Mouse (Mus musculus): Measurements from ENCODE around the gene Pot1b. TPM values are rescaled to one million over a fixed set of nuclear protein-coding genes. Genes with fewer than 3 reads are reported as not detected.
A peak's percentile ranks its signal among the peaks of the same experiment; 100 is the strongest.

Pot1b gene
- polyA plus RNA-seq (2015; fragmentation: Nextera tagmentation; extraction: Ambion mirVana): 8.6 and 9.0 TPM in 2 replicates

DNA sequence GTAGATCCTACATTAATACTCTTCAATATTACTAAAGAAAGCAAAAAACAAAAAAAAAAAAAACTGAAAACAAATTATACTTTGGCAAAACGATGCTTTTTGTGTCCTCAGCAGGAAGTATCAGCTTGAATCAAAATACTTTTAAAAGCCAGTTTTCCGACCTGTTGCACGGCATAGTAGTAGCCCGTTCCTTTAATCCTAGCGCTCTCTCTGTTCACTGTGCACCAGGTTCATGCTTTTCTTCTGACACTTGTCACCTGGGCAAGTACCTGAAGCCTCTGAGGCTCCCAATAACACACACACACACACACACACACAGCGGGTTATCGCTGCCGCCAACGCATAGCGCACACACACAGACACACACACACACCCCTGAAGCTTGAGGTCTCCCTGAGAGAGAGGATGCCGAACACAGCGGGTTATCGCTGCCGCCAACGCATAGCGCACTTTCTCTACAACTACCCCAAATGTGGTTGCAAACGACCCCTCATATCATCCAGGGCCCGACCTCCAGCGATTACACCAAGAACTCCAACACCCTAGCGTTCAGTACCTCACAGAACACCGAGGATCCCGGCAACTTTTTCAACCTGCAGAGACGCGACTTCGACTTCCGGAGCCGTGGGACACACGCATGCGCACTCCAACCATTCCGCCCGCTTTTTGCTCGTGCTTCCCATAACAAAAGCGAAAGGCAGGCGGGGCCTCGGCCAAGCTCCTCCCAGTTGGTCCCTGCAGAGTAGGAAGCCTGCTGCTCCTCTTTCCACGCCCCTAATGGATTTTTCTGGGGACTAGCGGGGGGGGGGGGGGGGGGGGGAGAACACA lies at the start of gene Pot1b:
Pot1b (minus strand) TSS at position 645 of the 828 bp plus-strand sequence.
- WGBS: 0% methylated on average over 36 of the region's 37 CpGs
- Histone ChIP-seq H3K36me3 (no peaks in the 10 kb centered on the region), H3K4me3 (replicated peaks) (peak within 1 kb of the TSS; percentile 86), H3K9me3 (no peaks in the 10 kb centered on the region), H3K4me1 (no peaks in the 10 kb centered on the region), H3K27me3 (replicated peaks) (no peaks in the 10 kb centered on the region), H3K9ac (peak within 1 kb of the TSS; percentile 39; the same call in 1 of the 2 replicates), H3K4me2 (peak within 1 kb of the TSS; percentile 63), H3K27ac (peak within 1 kb of the TSS; percentile 57)
- ATAC-seq (ENCODE audit: insufficient read depth, low FRiP score, low read depth): peak; percentile 98

DNA sequence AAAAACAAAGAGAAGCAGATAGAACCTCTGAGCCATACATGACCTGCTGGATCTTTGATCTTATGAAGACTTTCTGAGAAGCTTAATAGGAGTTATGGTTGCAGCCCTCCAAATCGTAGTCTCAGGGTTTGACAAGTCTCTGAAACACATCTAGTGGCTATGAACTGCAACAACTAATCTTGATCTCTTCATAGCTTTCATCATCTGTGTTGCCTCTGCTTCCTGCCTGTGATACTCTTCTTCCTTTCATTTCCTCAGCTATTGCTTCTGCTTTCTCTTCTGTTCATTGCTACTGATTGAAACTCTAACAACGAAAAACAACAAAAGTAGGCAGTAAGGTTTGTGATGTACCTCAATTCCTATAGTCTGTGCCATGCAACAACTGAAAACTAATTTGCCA lies 38.7 kb upstream of the Pot1b start:
- no peak overlapping the region for H3K9ac ChIP-seq
- no peaks in the 10 kb centered on the region for H3K4me1 ChIP-seq
- WGBS: 72% methylated on average over 2 of the region's 2 CpGs
- H3K36me3 ChIP-seq: no peaks in the 10 kb centered on the region
- H3K27me3 ChIP-seq (replicated peaks): no peaks in the 10 kb centered on the region
- H3K27ac ChIP-seq: no peak overlapping the region
- no peak for ATAC-seq (ENCODE audit: insufficient read depth, low FRiP score, low read depth)
- H3K4me2 ChIP-seq: no peak overlapping the region
- H3K9me3 ChIP-seq: no peaks in the 10 kb centered on the region
- H3K4me3 ChIP-seq (replicated peaks): no peak overlapping the region

DNA sequence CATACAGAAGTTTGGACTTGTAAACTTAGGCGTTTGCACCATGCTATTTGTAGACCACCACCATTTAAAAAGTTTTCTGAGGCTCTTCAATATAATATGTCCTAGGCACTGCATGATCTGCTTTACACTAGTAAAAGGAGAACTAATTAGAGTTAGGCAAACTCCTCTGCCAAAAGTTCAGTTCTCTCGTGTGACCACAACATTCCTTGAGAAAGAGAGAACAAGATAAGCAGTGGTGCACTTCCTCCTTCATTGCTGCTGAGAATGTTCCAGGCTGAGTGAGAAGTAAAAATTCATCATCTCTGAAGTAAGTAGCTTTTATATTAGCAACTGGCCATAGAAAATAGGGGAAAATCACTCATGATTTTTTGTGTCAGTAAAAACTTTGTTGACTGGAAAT lies 37.4 kb upstream of the Pot1b start, which contains the start of gene Adgre4:
Adgre4 (plus strand) TSS at position 199 of the 400 bp plus-strand sequence.
- no peak for ATAC-seq (ENCODE audit: insufficient read depth, low FRiP score, low read depth)
- Histone ChIP-seq H3K4me1 (no peaks in the 10 kb centered on the region), H3K9me3 (no peaks in the 10 kb centered on the region), H3K36me3 (no peaks in the 10 kb centered on the region), H3K27me3 (replicated peaks) (no peaks in the 10 kb centered on the region), H3K4me3 (replicated peaks) (no peak within 1 kb of the TSS), H3K4me2 (no peak within 1 kb of the TSS), H3K9ac (no peak within 1 kb of the TSS), H3K27ac (no peak within 1 kb of the TSS)
- WGBS: 54% methylated on average over 2 of the region's 2 CpGs

DNA sequence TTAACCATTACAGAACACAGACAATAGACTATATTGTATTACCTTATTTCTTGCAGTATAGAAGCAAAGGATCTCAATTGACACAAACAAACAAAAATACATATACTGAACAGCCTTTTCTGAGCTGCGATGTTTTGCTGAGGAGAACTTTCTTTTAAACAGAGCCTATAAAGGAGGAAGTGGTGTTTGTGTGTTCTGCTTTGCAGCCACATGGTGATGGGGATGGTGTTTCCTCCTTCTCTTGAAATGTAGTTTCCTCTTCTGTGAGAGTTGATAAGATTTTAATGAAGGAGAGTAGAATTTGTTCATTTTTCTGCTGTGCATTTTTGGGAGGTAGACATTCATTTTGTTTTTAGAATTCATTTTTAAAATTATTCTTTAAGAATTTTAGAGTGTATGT lies 24.2 kb upstream of the Pot1b start:
- H3K36me3 ChIP-seq: no peaks in the 10 kb centered on the region
- WGBS: 80% methylated on average over 1 of the region's 1 CpGs
- no peaks in the 10 kb centered on the region for H3K4me1 ChIP-seq
- H3K9ac ChIP-seq: no peak overlapping the region
- no peak overlapping the region for H3K4me2 ChIP-seq
- ATAC-seq (ENCODE audit: insufficient read depth, low FRiP score, low read depth): no peak
- no peak overlapping the region for H3K4me3 ChIP-seq (replicated peaks)
- H3K27ac ChIP-seq: no peak overlapping the region
- no peaks in the 10 kb centered on the region for H3K9me3 ChIP-seq
- H3K27me3 ChIP-seq (replicated peaks): no peaks in the 10 kb centered on the region

DNA sequence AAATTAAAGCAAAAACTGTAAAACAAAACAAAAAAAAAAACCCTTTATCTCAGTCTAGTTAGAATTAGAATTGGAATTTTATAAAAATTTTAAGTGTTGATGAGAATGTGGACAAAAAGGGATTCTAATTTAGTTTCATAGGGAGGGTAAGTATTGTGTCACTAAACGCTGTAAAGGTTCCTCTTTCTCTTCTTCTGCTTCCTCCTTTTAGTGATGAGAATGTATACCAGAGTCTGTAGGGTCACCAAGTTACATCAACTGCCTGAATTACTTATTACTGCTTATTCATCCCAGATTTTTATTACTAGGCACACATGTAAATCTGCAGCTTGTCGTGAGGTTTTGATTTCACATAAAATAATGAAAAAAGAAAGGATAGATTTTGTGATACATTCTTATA lies 13.8 kb upstream of the Pot1b start:
- no peak overlapping the region for H3K9ac ChIP-seq
- no peak overlapping the region for H3K4me2 ChIP-seq
- ATAC-seq (ENCODE audit: insufficient read depth, low FRiP score, low read depth): no peak
- no peaks in the 10 kb centered on the region for H3K27me3 ChIP-seq (replicated peaks)
- H3K27ac ChIP-seq: no peak overlapping the region
- H3K4me3 ChIP-seq (replicated peaks): no peak overlapping the region
- WGBS: 56% methylated on average over 2 of the region's 2 CpGs
- no peaks in the 10 kb centered on the region for H3K36me3 ChIP-seq
- no peaks in the 10 kb centered on the region for H3K9me3 ChIP-seq
- H3K4me1 ChIP-seq: no peaks in the 10 kb centered on the region

DNA sequence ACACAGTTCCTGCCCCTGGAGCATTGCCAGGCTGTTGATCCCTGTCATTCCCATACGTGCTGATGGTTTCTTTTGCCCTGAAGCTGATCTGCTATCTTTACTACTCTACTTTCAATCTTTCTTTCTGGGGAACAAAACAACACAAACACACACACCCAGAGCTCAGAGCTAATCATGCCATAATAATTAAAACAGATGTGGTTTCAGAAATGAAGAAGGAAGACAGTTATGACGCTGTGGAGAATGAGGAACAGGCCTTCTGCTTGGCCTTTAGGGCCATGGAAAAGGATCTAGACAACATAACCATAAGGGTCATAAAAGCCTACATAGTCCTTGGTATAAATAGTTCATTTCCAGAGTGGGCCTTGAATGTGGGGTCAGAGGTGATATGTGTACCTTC lies 9.8 kb upstream of the Pot1b start:
- Histone ChIP-seq H3K36me3 (no peaks in the 10 kb centered on the region), H3K9me3 (no peaks in the 10 kb centered on the region), H3K4me1 (no peaks in the 10 kb centered on the region), H3K27me3 (replicated peaks) (no peaks in the 10 kb centered on the region), H3K4me3 (replicated peaks) (no peak overlapping the region), H3K27ac (no peak overlapping the region), H3K9ac (no peak overlapping the region), H3K4me2 (no peak overlapping the region)
- WGBS: 64% methylated on average over 2 of the region's 2 CpGs
- no peak for ATAC-seq (ENCODE audit: insufficient read depth, low FRiP score, low read depth)

DNA sequence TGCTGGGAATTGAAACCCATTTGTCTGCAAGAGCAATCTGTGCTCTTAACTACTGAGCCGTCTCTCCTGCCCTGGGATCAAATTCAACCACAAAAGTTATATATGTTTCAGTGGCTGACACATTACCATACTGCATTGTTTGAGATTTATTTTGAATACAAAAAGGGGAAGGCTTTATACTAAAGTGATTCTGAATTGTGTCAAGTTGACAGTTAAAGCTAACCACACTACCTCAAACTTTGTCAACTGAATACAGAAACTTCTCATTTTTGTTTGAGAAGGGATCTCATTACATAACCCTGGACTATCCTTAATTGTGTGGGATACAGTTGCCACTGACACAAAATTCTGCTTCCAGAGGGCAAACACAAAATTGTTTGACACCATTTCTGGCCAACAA lies 8.8 kb upstream of the Pot1b start:
- Histone ChIP-seq H3K9ac (no peak overlapping the region), H3K36me3 (no peaks in the 10 kb centered on the region), H3K4me2 (no peak overlapping the region), H3K27me3 (replicated peaks) (no peaks in the 10 kb centered on the region), H3K4me1 (no peaks in the 10 kb centered on the region), H3K9me3 (no peaks in the 10 kb centered on the region), H3K4me3 (replicated peaks) (no peak overlapping the region), H3K27ac (no peak overlapping the region)
- ATAC-seq (ENCODE audit: insufficient read depth, low FRiP score, low read depth): no peak
- WGBS: 63% methylated on average over 1 of the region's 1 CpGs

DNA sequence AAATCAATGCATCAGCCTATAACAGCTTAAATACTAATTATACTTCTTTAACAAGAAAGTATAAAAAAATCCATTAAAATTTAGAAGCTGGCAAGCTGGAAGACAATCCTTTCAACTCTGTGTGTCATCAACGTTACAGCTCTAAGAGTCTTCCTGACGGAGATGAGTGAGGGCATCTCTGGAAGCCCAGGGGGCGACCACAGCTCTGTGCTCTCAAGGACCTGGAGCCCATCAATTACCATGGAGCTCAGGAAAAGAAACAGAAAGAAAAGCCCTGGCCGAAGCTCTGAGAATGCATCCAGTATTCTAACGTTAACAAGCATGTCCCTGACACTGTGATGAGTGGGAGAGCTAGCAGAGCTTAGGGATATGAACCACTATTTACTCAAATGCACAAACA lies 9.6 kb downstream of the Pot1b start:
- no peak for ATAC-seq (ENCODE audit: insufficient read depth, low FRiP score, low read depth)
- no peak overlapping the region for H3K9ac ChIP-seq
- no peaks in the 10 kb centered on the region; the same call in 1 of the 2 replicates for H3K36me3 ChIP-seq
- no peak overlapping the region for H3K4me3 ChIP-seq (replicated peaks)
- H3K27me3 ChIP-seq (replicated peaks): no peaks in the 10 kb centered on the region
- no peak overlapping the region for H3K4me2 ChIP-seq
- 63% methylated on average over 5 of the region's 5 CpGs for WGBS
- H3K27ac ChIP-seq: no peak overlapping the region
- no peaks in the 10 kb centered on the region for H3K9me3 ChIP-seq
- no peaks in the 10 kb centered on the region for H3K4me1 ChIP-seq

DNA sequence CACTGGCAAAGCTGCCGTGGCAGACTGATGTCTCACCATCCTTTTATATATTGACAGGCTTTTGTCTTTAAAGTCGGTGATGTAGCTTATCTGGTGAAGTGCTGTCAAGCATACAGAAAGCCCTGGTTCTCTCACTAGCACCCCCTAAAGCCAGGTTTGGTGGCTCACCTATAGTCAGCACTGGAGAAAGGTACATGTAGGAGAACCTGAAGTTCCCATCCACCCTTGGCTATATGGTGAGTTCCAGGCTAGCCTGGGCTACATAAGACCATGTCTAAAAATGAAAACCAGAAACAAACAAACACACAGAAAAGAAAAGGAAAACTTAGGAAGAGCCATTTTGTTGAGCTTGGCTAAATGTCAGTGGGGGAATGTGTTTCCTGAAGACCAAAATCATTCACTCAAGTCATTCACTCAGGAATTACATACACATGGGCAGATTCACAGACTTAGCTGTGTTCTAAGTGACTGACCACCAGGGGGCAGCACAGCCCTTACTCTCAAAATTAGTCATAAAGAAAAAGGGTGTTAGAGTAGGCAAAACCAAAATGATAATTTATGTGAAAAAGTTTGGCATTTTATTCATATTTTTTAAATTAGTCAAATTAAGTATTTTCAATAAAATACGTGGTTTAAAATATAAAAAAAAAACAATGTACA lies 10.1 kb downstream of the Pot1b start:
- ATAC-seq (ENCODE audit: insufficient read depth, low FRiP score, low read depth): no peak
- 69% methylated on average over 3 of the region's 3 CpGs for WGBS

DNA sequence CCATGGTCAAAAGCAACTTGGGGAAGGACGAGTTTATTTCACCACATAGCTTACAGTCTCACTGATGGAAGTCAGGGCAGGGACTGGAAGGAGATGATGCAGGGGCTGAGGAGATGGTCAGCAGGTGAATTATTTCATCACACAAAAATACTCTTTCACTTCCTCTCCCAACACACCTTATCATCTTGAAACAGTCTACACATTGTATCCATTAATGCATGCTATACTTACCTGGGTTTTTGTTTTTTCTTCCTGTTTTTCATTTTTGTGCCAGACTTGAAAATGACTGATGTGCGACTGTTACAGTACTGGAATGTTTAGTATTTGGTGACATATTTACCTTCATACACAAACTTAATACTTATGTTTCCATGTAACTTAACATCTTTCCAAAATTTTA lies 13.0 kb downstream of the Pot1b start:
- H3K9ac ChIP-seq: no peak overlapping the region
- H3K27me3 ChIP-seq (replicated peaks): no peaks in the 10 kb centered on the region
- WGBS: 88% methylated on average over 2 of the region's 2 CpGs
- no peaks in the 10 kb centered on the region; the same call in 1 of the 2 replicates for H3K36me3 ChIP-seq
- H3K4me2 ChIP-seq: no peak overlapping the region
- ATAC-seq (ENCODE audit: insufficient read depth, low FRiP score, low read depth): no peak
- no peak overlapping the region for H3K27ac ChIP-seq
- no peak overlapping the region for H3K4me3 ChIP-seq (replicated peaks)
- H3K9me3 ChIP-seq: no peaks in the 10 kb centered on the region
- no peaks in the 10 kb centered on the region for H3K4me1 ChIP-seq

More for the DNA sequence above, 10.1 kb downstream of the Pot1b start:
- no peaks in the 10 kb centered on the region for H3K9me3 ChIP-seq
- H3K4me3 ChIP-seq (replicated peaks): no peak overlapping the region
- no peaks in the 10 kb centered on the region for H3K4me1 ChIP-seq
- no peak overlapping the region for H3K9ac ChIP-seq
- H3K27me3 ChIP-seq (replicated peaks): no peaks in the 10 kb centered on the region
- no peak overlapping the region for H3K4me2 ChIP-seq
- no peak overlapping the region for H3K27ac ChIP-seq
- H3K36me3 ChIP-seq: no peaks in the 10 kb centered on the region; the same call in 1 of the 2 replicates

DNA sequence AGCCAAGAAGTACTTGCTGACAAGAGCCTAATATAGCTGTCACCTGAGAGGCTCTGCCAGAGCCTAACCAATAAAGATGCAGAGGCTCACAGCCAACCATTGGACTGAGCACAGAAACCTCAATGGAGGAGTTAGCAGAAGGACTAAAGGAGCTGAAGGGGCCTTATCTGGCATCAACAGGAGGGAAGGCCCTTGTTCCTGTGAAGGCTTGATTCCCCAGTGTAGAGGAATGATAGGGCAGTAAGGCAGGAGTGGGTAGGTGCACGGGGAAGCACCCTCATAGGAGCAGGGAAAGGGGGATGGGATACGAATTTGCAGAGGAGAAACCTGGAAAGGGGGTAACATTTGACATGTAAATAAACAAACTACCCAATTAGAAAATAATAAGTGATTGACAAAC lies 51.3 kb downstream of the Pot1b start:
- 70% methylated on average over 2 of the region's 2 CpGs for WGBS
- no peak; the same call in 1 of the 2 replicates for ATAC-seq (ENCODE audit: insufficient read depth, low FRiP score, low read depth)
- H3K9me3 ChIP-seq: no peaks in the 10 kb centered on the region
- no peaks in the 10 kb centered on the region for H3K36me3 ChIP-seq
- no peak overlapping the region for H3K4me3 ChIP-seq (replicated peaks)
- H3K4me2 ChIP-seq: no peak overlapping the region
- no peaks in the 10 kb centered on the region for H3K4me1 ChIP-seq
- no peaks in the 10 kb centered on the region for H3K27me3 ChIP-seq (replicated peaks)
- no peak overlapping the region for H3K27ac ChIP-seq
- H3K9ac ChIP-seq: no peak overlapping the region

DNA sequence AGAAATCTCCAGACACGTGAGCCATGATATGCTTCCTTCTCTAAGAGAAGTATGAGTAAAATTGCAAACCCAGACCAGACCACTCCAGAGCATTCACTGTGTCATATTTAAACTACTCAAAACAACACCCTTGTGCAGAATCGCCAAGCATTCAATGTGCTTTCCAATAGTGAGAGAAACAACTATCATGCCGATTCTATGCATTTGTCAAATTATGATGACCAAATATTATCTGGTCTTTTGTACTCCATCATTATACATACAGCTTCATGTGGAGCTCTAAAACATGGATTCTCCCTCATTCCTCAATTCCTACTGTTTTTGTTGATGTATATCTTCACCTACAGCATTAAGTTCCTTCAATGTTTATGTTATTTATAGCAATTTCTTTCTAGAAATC lies 87.3 kb downstream of the Pot1b start, which contains the start of gene Vmn2r118:
Vmn2r118 (minus strand) TSS at position 101 of the 400 bp plus-strand sequence.
- no peaks in the 10 kb centered on the region for H3K36me3 ChIP-seq
- H3K27ac ChIP-seq: no peak within 1 kb of the TSS
- no peak within 1 kb of the TSS for H3K9ac ChIP-seq
- no peaks in the 10 kb centered on the region for H3K27me3 ChIP-seq (replicated peaks)
- H3K4me2 ChIP-seq: no peak within 1 kb of the TSS
- H3K4me1 ChIP-seq: no peaks in the 10 kb centered on the region
- WGBS: 78% methylated on average over 3 of the region's 3 CpGs
- no peak within 1 kb of the TSS for H3K4me3 ChIP-seq (replicated peaks)
- H3K9me3 ChIP-seq: no peaks in the 10 kb centered on the region
- no peak for ATAC-seq (ENCODE audit: insufficient read depth, low FRiP score, low read depth)

Data from stomach, embryonic 15.5 days (tissue).